In genomic region chr17:65564189-65564588, GRCm38 (mm10) we compare ENCODE assay signal across 23 mouse cellular contexts. TPM values are rescaled to one million over a fixed set of nuclear protein-coding genes. Genes with fewer than 3 reads are reported as not detected.
"Had no signal": no experiment of that assay in that cellular context is flagged by ENCODE, and none has a peak within 500 bp of the region (broad histone marks: within the 10 kb centered on the region; RNA-seq: fewer than 3 reads in every experiment).

No protein-coding gene starts in this region.

- H3K4me1 ChIP-seq: neural tube, embryonic 12.5 days; neural tube, embryonic 13.5 days; neural tube, embryonic 15.5 days; stomach, embryonic 15.5 days had no signal

- DNase-seq: retina, postnatal 1 day; right cerebral cortex, adult 18-20 months; right cerebral cortex, postnatal 14 days; right cerebral cortex, postnatal 25 days; right cerebral cortex, postnatal 4 days; spleen, adult 18-20 months; thymus, adult 18-20 months; thymus, adult 2 months; thymus, postnatal 14 days; thymus, postnatal 25 days; thymus, postnatal 36 days; thymus, postnatal 4 days had no signal

- H3K9me3 ChIP-seq: neural tube, embryonic 12.5 days; neural tube, embryonic 13.5 days; neural tube, embryonic 15.5 days; stomach, embryonic 15.5 days had no signal

- H3K4me3 ChIP-seq: neural tube, embryonic 12.5 days; neural tube, embryonic 13.5 days; neural tube, embryonic 15.5 days; stomach, embryonic 15.5 days had no signal

- H3K27ac ChIP-seq: neural tube, embryonic 12.5 days; neural tube, embryonic 13.5 days; neural tube, embryonic 15.5 days; stomach, embryonic 15.5 days; stomach, postnatal 0 days had no signal

- H3K36me3 ChIP-seq: neural tube, embryonic 12.5 days; neural tube, embryonic 13.5 days; neural tube, embryonic 15.5 days; stomach, embryonic 15.5 days had no signal

- H3K4me2 ChIP-seq: neural tube, embryonic 12.5 days; neural tube, embryonic 13.5 days; neural tube, embryonic 15.5 days; stomach, embryonic 15.5 days had no signal

- H3K27me3 ChIP-seq: neural tube, embryonic 12.5 days; neural tube, embryonic 13.5 days; neural tube, embryonic 15.5 days; stomach, embryonic 15.5 days had no signal

- H3K9ac ChIP-seq: neural tube, embryonic 12.5 days; neural tube, embryonic 13.5 days; neural tube, embryonic 15.5 days; stomach, embryonic 15.5 days had no signal

RNA-seq across cellular contexts. Expression of gene Tmem232, which starts 23.6 kb away (rescaled TPM):
- total RNA-seq: neutrophil, adult 5-6 weeks had no signal
- polyA plus RNA-seq: small intestine, adult 2 months; spleen, adult 2 months; stomach, embryonic 14.5 days; stomach, embryonic 16.5 days; stomach, postnatal 0 days; thymus, adult 2 months; thymus, postnatal 0 days had no signal
